Mouse (Mus musculus) mouse embryonic stem cell (cell line): ENCODE data around the gene Cyp2b19.

Experiments
- in situ Hi-C, 2 experiments: fragments of 300-500 bp; cut with MboI; formaldehyde crosslinking; loops; 1 replicate in 1 of 2; 3 replicates in 1 of 2; pipeline ENCODE4 v1.14.3; 2019 to 2020; ENCODE audit warnings: low sequenced_read_pairs in 2 of 2, low pct_unique_long_range_greater_than_20kb in 1 of 2, mixed read lengths in 1 of 2; ENCODE audit not compliant: unreplicated experiment in 1 of 2

Gene Cyp2b19

GRCm38 (mm10) chr7:26800104-26800503 lies 43.2 kb downstream of the Cyp2b19 start:
- in situ Hi-C loops: no loop called here

- in situ Hi-C loops: no loop called here
Measured at GRCm38 (mm10) chr7:26800996-26801395, 44.1 kb downstream of the Cyp2b19 start.

GRCm38 (mm10) chr7:26808592-26808991 lies 51.6 kb downstream of the Cyp2b19 start, which contains the start of gene Cyp2g1:
Gene Cyp2g1, plus strand, starts transcription at chr7:26808892.
- in situ Hi-C loops: no loop called here
